Mouse (Mus musculus) C2C12 (cell line): ENCODE data around the gene Plxna2.

Experiments
- CTCF ChIP-seq: IDR thresholded peaks from one replicate; pipeline ENCODE4 v1.5.1; 2011; ENCODE audit not compliant: control insufficient read depth, insufficient read depth, insufficient read length
- USF1 ChIP-seq: IDR thresholded peaks from one replicate; pipeline ENCODE4 v1.6.1; 2011; ENCODE audit warnings: low read depth, mild to moderate bottlenecking, control low read depth, moderate library complexity

- no peak for TF ChIP-seq CTCF
- TF ChIP-seq USF1 = no peak
Measured at GRCm38 (mm10) chr1:194777608-194778007, 159.6 kb downstream of the Plxna2 start.
